Mouse (Mus musculus): Measurements from ENCODE around the gene Manbal. TPM values are rescaled to one million over a fixed set of nuclear protein-coding genes. Genes with fewer than 3 reads are reported as not detected.

The Manbal gene
- polyA plus RNA-seq, 2 experiments: 9.1 to 14.6 TPM

GRCm38 (mm10) chr2:157418206-157418605 lies 50.8 kb downstream of the Manbal start, which contains the start of gene Src:
Gene Src, plus strand, starts transcription at chr2:157418444.
- DNase-seq (ENCODE audit: low read depth in 3 of 3, low spot score in 3 of 3) (no peak), ATAC-seq (ENCODE audit: insufficient read depth) (no peak)
- Histone ChIP-seq H3K27ac (no peak within 1 kb of the TSS), H3K4me3 (ENCODE audit: insufficient read depth in 1 of 2, low read depth in 2 of 2, low read length in 2 of 2) (no peak within 1 kb of the TSS), H3K27me3 (ENCODE audit: control insufficient read depth, insufficient read depth, low read length) (no peaks in the 10 kb centered on the region), H3K4me2 (ENCODE audit: low read depth) (no peak within 1 kb of the TSS), H3K9me3 (ENCODE audit: control insufficient read depth, low read length) (no peaks in the 10 kb centered on the region), H3K9ac (replicated peaks) (no peak within 1 kb of the TSS), H3K4me1 (replicated peaks; ENCODE audit: control insufficient read depth in 2 of 2, insufficient read depth in 2 of 2, low read length in 1 of 2) (peaks cover 0 to 5% of the 10 kb centered on the region in 2 experiments; a peak in 1 of 4 replicates), H3K36me3 (replicated peaks; ENCODE audit: control insufficient read depth, insufficient read depth, low read depth) (no peaks in the 10 kb centered on the region)
- 31% methylated on average over 13 of the region's 13 CpGs for WGBS (ENCODE audit: insufficient replicate concordance)
- TF ChIP-seq CTCF (IDR thresholded peaks at IDR 0.05; ENCODE audit: low read depth) (no peak), EP300 (IDR thresholded peaks at IDR 0.05; ENCODE audit: low read depth) (no peak)

- no peak overlapping the region for H3K4me2 ChIP-seq (ENCODE audit: low read depth)
- ATAC-seq (ENCODE audit: insufficient read depth): no peak
- DNase-seq (ENCODE audit: low read depth in 3 of 3, low spot score in 3 of 3): no peak
Observed at GRCm38 (mm10) chr2:157418609-157419071, 51.2 kb downstream of the Manbal start.

GRCm38 (mm10) chr2:157419506-157419905 lies 52.1 kb downstream of the Manbal start:
- Histone ChIP-seq H3K27me3 (ENCODE audit: control insufficient read depth, insufficient read depth, low read length) (peaks cover 13% of the 10 kb centered on the region), H3K9ac (replicated peaks) (no peak overlapping the region), H3K4me1 (replicated peaks; ENCODE audit: control insufficient read depth in 2 of 2, insufficient read depth in 2 of 2, low read length in 1 of 2) (peaks cover 0 to 5% of the 10 kb centered on the region in 2 experiments; a peak in 1 of 4 replicates), H3K4me2 (ENCODE audit: low read depth) (no peak overlapping the region), H3K36me3 (replicated peaks; ENCODE audit: control insufficient read depth, insufficient read depth, low read depth) (no peaks in the 10 kb centered on the region), H3K27ac (no peak overlapping the region), H3K4me3 (ENCODE audit: insufficient read depth in 1 of 2, low read depth in 2 of 2, low read length in 2 of 2) (no peak overlapping the region), H3K9me3 (ENCODE audit: control insufficient read depth, low read length) (no peaks in the 10 kb centered on the region)
- ATAC-seq (ENCODE audit: insufficient read depth): no peak
- no peak for DNase-seq (ENCODE audit: low read depth in 3 of 3, low spot score in 3 of 3)
- TF ChIP-seq EP300 (IDR thresholded peaks at IDR 0.05; ENCODE audit: low read depth): no peak
- no peak for TF ChIP-seq CTCF (IDR thresholded peaks at IDR 0.05; ENCODE audit: low read depth)

More at GRCm38 (mm10) chr2:157418609-157419071, 51.2 kb downstream of the Manbal start:
- Histone ChIP-seq H3K4me1 (replicated peaks; ENCODE audit: control insufficient read depth in 2 of 2, insufficient read depth in 2 of 2, low read length in 1 of 2) (peaks cover 0 to 5% of the 10 kb centered on the region in 2 experiments; a peak in 1 of 4 replicates), H3K4me3 (ENCODE audit: insufficient read depth in 1 of 2, low read depth in 2 of 2, low read length in 2 of 2) (no peak overlapping the region), H3K27me3 (ENCODE audit: control insufficient read depth, insufficient read depth, low read length) (peaks cover 4% of the 10 kb centered on the region; the same call in 1 of the 2 replicates), H3K27ac (no peak overlapping the region), H3K9me3 (ENCODE audit: control insufficient read depth, low read length) (no peaks in the 10 kb centered on the region), H3K36me3 (replicated peaks; ENCODE audit: control insufficient read depth, insufficient read depth, low read depth) (no peaks in the 10 kb centered on the region), H3K9ac (replicated peaks) (no peak overlapping the region)
- 5% methylated on average over 7 of the region's 7 CpGs for WGBS (ENCODE audit: insufficient replicate concordance)
- TF ChIP-seq EP300 (IDR thresholded peaks at IDR 0.05; ENCODE audit: low read depth): no peak
- TF ChIP-seq CTCF (IDR thresholded peaks at IDR 0.05; ENCODE audit: low read depth): no peak

GRCm38 (mm10) chr2:157420404-157420803 lies 53.0 kb downstream of the Manbal start:
- WGBS (ENCODE audit: insufficient replicate concordance): 66% methylated on average over 4 of the region's 4 CpGs
- Histone ChIP-seq H3K4me2 (ENCODE audit: low read depth) (no peak overlapping the region), H3K27me3 (ENCODE audit: control insufficient read depth, insufficient read depth, low read length) (peaks cover 17% of the 10 kb centered on the region), H3K4me3 (ENCODE audit: insufficient read depth in 1 of 2, low read depth in 2 of 2, low read length in 2 of 2) (no peak overlapping the region), H3K27ac (no peak overlapping the region), H3K4me1 (replicated peaks; ENCODE audit: control insufficient read depth in 2 of 2, insufficient read depth in 2 of 2, low read length in 1 of 2) (peaks cover 0 to 5% of the 10 kb centered on the region in 2 experiments; a peak in 1 of 4 replicates), H3K9ac (replicated peaks) (no peak overlapping the region), H3K36me3 (replicated peaks; ENCODE audit: control insufficient read depth, insufficient read depth, low read depth) (no peaks in the 10 kb centered on the region), H3K9me3 (ENCODE audit: control insufficient read depth, low read length) (no peaks in the 10 kb centered on the region)
- DNase-seq (ENCODE audit: low read depth in 3 of 3, low spot score in 3 of 3): no peak
- TF ChIP-seq CTCF (IDR thresholded peaks at IDR 0.05; ENCODE audit: low read depth) (no peak), EP300 (IDR thresholded peaks at IDR 0.05; ENCODE audit: low read depth) (no peak)
- no peak for ATAC-seq (ENCODE audit: insufficient read depth)

GRCm38 (mm10) chr2:157422062-157422655 lies 54.8 kb downstream of the Manbal start:
- H3K4me1 ChIP-seq (replicated peaks; ENCODE audit: control insufficient read depth in 2 of 2, insufficient read depth in 2 of 2, low read length in 1 of 2): peaks cover 0 to 5% of the 10 kb centered on the region in 2 experiments; a peak in 1 of 4 replicates
- no peaks in the 10 kb centered on the region for H3K36me3 ChIP-seq (replicated peaks; ENCODE audit: control insufficient read depth, insufficient read depth, low read depth)
- H3K9ac ChIP-seq (replicated peaks): no peak overlapping the region
- DNase-seq (ENCODE audit: low read depth in 3 of 3, low spot score in 3 of 3) (no peak), ATAC-seq (ENCODE audit: insufficient read depth) (peak; percentile 22; the same call in 1 of the 2 replicates)
- TF ChIP-seq CTCF (IDR thresholded peaks at IDR 0.05; ENCODE audit: low read depth) (no peak), EP300 (IDR thresholded peaks at IDR 0.05; ENCODE audit: low read depth) (no peak)
- no peak overlapping the region for H3K4me3 ChIP-seq (ENCODE audit: insufficient read depth in 1 of 2, low read depth in 2 of 2, low read length in 2 of 2)
- H3K4me2 ChIP-seq (ENCODE audit: low read depth): no peak overlapping the region
- WGBS (ENCODE audit: insufficient replicate concordance): 47% methylated on average over 11 of the region's 11 CpGs
- H3K9me3 ChIP-seq (ENCODE audit: control insufficient read depth, low read length): no peaks in the 10 kb centered on the region
- no peak overlapping the region for H3K27ac ChIP-seq
- peaks cover 17% of the 10 kb centered on the region for H3K27me3 ChIP-seq (ENCODE audit: control insufficient read depth, insufficient read depth, low read length)

Measured in liver, embryonic 14.5 days (tissue).